Mouse (Mus musculus) neural tube, embryonic 10.5 days (tissue): ENCODE results near the gene Fam102a.

Source experiments
- DNase-seq: peaks from one replicate; pipeline ENCODE4 v3.0.0-alpha.2; 2017; ENCODE audit warnings: low spot score; ENCODE audit errors: extremely low spot score

The Fam102a gene

GRCm38 (mm10) chr2:32606161-32607142 lies 71.3 kb downstream of the Fam102a start:
- peak; percentile 83 for DNase-seq

- peak; percentile 63 for DNase-seq
These were observed 72.3 kb downstream of the Fam102a start for GRCm38 (mm10) chr2:32607262-32607947.

GRCm38 (mm10) chr2:32608141-32608777 lies 73.1 kb downstream of the Fam102a start:
- peak; percentile 72 for DNase-seq

GRCm38 (mm10) chr2:32608778-32609435 lies 73.8 kb downstream of the Fam102a start:
- no peak for DNase-seq

- DNase-seq = no peak
These were observed 75.6 kb downstream of the Fam102a start for GRCm38 (mm10) chr2:32610610-32611229.

- DNase-seq = no peak
These were observed 77.1 kb downstream of the Fam102a start for GRCm38 (mm10) chr2:32612274-32612673.

GRCm38 (mm10) chr2:32617109-32617508 lies 82.0 kb downstream of the Fam102a start:
- no peak for DNase-seq

GRCm38 (mm10) chr2:32617601-32618000 lies 82.5 kb downstream of the Fam102a start:
- DNase-seq = no peak

DNA sequence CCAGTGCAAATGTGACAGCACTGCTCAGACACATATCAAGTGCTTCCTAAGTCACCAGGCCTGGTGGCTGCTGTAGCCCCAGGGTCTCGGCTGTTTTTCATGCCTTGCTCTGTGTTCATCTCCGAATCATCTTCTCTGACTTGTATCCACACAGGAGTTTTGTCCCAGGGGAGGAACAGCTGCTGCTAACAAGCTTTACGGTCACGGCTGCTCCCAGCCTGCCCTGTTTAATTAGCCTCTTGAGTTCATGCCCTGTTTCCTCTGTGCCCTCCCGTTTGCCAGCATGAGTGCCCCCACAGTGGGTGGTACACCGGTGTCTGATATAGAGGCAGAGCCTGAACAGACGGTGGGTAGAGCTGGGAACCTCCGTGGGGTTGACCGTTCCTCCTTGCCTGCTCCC lies 82.9 kb downstream of the Fam102a start:
- DNase-seq = no peak
